Mouse (Mus musculus) left cerebral cortex, adult 2 months (tissue): ENCODE results near the gene Trim8. TPM values are rescaled to one million over a fixed set of nuclear protein-coding genes. Genes with fewer than 3 reads are reported as not detected.

Experiments used
- DNase-seq, 2 experiments: peaks; one replicate each; pipeline ENCODE4 v3.0.0; 2021 to 2022; ENCODE audit warnings: low spot score in 2 of 2, mixed read lengths in 1 of 2; ENCODE audit errors: extremely low spot score in 1 of 2
- H3K27ac ChIP-seq: fragments of 200-600 bp; 2 replicates; pipeline ENCODE4 v1.8.1; 2022
- H3K4me3 ChIP-seq: fragments of 200-600 bp; 2 replicates; pipeline ENCODE4 v1.8.1; 2022
- CTCF ChIP-seq: fragments of 200-600 bp; IDR thresholded peaks from 2 replicates; pipeline ENCODE4 v1.8.1; 2022; ENCODE audit warnings: antibody characterized with exemption, mild to moderate bottlenecking, moderate library complexity
- intact Hi-C: fragments of 180-260 bp; cut with DNase I; formaldehyde crosslinking; loops from one replicate; pipeline ENCODE4 v1.15.1; 2025
- total RNA-seq, 2 experiments: library from RNA; stranded (reverse); gene quantifications; 2 replicates each; pipeline ENCODE4 v1.2.3; 2021

Gene Trim8
- total RNA-seq, 2 experiments from 2014 or later, result 114 to 121 TPM

DNA sequence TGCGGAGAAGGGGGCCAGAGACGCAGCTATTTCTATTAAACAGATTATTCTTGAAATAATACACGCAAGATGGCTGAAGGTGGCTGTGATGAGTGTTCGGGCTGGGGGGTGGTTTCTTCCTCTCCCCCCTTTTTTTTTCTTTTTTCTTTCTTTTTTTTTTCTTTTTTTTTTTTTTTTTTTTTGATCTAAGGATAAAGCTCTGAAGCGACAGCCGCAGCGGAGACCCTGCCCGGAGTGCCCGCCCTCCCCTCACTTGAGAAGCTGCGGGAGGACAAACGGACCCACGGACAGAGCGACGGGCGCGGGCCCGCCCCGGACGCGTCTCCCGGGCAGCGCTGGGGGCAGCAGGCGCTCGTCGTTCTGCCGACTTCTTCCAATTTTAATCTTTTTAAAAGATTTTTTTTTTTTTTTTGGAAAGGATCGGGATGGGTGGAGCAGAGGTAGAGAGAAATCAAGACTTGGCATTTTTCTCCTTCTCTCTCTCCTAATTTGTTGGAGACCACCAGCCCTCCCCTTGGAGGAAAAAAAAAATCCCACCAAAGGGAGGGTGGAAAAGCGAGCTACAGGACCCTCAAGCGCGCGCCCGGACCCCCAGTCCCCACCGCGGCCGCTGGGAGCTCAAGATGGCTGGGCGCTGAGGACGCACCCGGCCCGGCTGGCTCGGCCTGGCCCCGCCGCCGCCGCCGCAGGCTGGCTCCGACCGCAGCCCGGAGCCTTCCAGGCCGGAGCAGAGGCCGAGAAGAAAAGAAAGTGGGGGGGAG is 741 bp upstream of the Trim8 start:
- DNase-seq, result peak in 1 of 2 experiments; percentile 57
- TF ChIP-seq CTCF, result peak; percentile 10
- H3K4me3 ChIP-seq, result peak overlapping the region; percentile 79
- H3K27ac ChIP-seq, result peak overlapping the region; percentile 99
- intact Hi-C loops, result loop anchor here (1.0 to 5.0 kb wide), 4 partner anchors 16 to 153 kb away; partner anchors contain the start of gene Actr1a

DNA sequence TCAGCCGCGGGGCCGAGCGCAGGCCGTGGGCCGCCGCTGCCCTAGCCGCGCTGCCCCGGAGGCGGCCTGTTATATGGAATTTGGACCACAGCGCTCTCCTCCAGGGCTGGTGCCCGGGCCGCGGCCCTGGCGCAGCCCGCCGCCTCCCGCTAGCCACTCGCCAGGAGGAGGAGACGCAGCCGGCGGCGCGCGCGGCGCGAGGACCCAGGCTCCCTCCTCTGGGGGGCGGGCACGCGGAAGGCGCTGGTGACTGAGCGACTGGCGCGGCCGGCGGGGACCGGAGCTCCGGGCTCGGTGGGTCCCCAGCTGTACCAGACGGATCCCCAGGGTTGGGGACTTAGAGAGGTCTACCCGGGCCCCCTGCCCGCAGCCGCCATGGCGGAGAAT is 560 bp downstream of the Trim8 start:
- DNase-seq, result peak; percentile 80 to 81
- peak overlapping the region; percentile 79 for H3K4me3 ChIP-seq
- no peak; the same call in 1 of the 2 replicates for TF ChIP-seq CTCF
- intact Hi-C loops, result loop anchor here (1.0 to 5.0 kb wide), 3 partner anchors 21 to 155 kb away; partner anchors contain the start of genes Arl3 and Sfxn2
- H3K27ac ChIP-seq, result peak overlapping the region; percentile 99

DNA sequence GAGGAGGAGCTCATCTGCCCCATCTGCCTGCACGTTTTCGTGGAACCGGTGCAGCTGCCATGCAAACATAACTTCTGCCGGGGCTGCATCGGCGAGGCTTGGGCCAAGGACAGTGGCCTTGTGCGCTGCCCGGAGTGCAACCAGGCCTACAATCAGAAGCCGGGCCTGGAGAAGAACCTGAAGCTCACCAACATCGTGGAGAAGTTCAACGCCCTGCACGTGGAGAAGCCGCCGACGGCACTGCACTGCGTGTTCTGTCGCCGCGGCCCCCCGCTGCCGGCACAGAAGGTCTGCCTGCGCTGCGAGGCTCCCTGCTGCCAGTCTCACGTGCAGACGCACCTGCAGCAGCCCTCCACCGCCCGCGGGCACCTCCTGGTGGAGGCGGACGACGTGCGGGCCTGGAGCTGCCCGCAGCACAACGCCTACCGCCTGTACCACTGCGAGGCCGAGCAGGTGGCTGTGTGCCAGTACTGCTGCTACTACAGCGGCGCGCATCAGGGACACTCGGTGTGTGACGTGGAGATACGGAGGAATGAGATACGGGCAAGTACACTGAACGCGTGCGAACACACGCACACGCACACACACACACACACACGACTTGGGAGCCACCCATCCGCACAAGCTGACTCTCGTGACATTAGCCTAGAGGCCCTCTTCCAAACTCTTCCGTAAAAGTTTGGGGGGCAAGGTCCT is 1.1 kb downstream of the Trim8 start:
- H3K27ac ChIP-seq, result peak overlapping the region; percentile 99
- intact Hi-C loops, result loop anchor here (1.0 to 5.0 kb wide), 3 partner anchors 21 to 155 kb away; partner anchors contain the start of genes Arl3 and Sfxn2
- peak; percentile 48 for TF ChIP-seq CTCF
- DNase-seq, result peak; percentile 78 to 79
- H3K4me3 ChIP-seq, result peak overlapping the region; percentile 79

DNA sequence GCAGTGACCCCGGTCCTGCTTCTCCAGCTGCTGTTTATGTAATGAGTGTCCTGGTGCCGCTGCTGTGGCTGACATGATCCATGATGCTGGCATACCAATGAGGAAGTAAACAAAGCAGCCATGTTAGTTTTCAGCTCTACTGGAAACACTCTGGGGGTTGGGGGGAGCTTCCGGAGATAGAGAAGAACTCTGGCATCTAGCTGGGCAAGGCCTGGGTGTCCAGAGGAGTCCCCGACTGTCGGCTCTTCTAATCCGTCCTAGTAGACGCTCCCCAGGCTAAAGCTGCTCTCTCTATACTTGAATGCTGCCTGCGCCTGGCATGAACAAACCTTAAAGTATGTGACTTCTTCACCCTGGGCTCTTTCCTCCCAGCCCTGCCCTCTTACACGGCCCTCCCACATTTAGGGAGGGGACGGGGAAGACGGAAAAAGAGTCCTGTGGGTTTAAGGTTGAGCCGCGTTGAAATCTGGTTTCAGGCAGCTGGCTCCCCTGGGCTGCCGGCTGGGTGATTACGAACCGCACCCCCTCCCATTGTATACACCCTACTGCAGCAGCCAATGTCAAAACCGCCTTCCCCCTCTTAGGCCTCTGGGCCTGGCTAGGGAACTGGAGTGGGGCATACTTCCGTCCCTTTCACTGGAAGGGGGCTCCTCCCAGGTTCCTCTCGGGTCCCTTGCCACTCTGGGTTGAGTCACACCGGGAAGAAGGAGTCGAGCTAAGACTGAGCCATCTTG is 2.0 kb downstream of the Trim8 start:
- H3K4me3 ChIP-seq, result peak overlapping the region; percentile 79
- intact Hi-C loops, result loop anchor here (2.0 to 5.0 kb wide), 2 partner anchors 69 to 156 kb away; partner anchors contain the start of genes Arl3 and Sfxn2
- no peak for TF ChIP-seq CTCF
- DNase-seq, result no peak
- H3K27ac ChIP-seq, result peak overlapping the region; percentile 99

DNA sequence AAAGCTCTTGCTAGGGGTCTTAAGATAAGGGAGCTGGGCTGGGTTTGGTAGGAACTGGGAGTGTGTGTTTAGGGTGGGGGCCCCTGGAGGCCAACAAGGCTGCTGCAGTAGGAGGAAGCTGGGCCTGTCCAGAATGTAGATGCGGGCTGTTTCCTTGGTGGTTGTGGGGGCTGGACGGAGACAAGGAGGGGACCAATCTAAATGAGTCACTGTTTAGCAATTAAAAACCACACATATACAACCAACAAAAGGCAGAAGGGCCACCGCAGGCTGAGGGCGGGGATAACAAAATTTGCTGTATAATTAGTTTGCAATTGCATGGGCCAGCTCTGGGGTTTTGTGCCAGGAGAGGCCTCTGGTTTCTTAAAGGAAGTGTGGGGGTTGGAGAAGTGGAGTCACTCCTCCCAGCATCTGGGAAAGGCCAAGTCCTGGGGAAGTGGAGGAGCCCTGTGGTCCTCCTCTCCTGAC is 2.6 kb downstream of the Trim8 start:
- DNase-seq, result no peak
- intact Hi-C loops, result loop anchor here (5.0 kb wide), 1 partner anchor 157 kb away; no protein-coding TSS in a partner anchor
- peak overlapping the region; percentile 79 for H3K4me3 ChIP-seq
- H3K27ac ChIP-seq, result peak overlapping the region; percentile 99
- TF ChIP-seq CTCF, result peak; percentile 33

DNA sequence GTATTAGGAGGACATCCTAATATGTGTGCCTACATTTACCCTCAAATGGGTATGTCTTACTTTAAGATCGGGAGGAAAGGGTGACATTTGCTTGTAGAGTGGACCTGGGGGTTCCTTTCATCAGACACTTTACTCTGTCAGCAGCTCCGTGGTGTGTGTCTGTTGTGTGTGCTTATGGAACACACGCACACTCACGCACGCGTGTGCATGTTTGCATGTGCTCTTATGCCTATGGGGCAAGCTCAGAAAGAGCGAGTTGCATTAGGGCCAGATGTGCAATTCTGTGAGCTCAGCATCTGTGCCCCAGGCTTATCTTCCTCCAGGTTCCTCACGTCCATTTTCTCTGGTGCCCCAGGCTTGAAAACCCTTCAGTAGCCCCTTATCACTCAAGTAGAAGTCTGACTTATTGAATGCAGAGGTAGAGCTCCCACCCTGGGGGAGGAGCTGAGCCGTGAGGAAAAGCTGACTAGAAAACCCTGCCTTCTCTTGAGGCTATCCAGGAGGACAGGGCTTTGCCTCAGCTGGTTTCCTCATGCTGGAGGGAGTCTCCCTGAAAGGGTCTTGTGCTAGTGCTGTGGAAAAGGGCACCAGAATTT is 3.4 kb downstream of the Trim8 start:
- DNase-seq, result no peak
- intact Hi-C loops, result loop anchor here (5.0 kb wide), 1 partner anchor 158 kb away; no protein-coding TSS in a partner anchor
- Histone ChIP-seq H3K27ac (peak overlapping the region; percentile 99), H3K4me3 (peak overlapping the region; percentile 79)
- TF ChIP-seq CTCF, result no peak

DNA sequence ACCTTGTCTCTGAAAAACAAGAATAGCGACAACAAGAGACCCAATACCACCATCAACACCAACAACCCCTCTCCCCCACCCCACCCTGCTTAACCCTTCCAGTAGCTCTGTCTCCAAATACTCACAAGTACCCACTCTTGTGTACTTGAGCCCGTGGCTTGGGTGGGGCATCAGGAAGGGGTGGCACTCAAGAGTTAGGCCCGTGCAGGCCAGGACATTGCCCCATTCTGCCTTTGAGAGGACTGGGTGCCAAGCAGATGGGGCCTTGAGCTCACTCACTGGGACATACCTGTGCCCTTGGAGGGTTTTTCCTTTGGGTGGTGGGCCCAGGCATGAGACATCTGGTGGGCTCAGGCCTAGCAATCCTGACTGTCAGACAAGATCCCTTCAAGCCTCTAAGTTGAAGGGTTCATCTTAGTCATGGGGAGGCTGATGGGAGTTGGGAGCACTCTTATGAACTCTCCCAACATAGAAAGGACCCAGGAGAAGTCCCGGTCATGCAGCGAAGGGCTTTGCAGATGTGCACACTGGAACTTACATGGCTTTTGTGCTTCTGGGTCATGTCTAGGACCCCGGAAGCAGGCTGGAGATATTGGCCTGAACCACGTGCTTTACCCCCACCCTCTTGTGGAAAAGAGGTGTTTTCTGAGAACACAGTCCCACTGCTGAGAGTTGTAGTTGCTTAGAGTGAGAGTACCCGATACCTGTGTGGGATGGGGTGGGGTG is 4.3 kb downstream of the Trim8 start:
- TF ChIP-seq CTCF, result no peak
- peak overlapping the region; percentile 36; the same call in 1 of the 2 replicates for H3K27ac ChIP-seq
- H3K4me3 ChIP-seq, result peak overlapping the region; percentile 79
- intact Hi-C loops, result no loop called here
- DNase-seq, result no peak

DNA sequence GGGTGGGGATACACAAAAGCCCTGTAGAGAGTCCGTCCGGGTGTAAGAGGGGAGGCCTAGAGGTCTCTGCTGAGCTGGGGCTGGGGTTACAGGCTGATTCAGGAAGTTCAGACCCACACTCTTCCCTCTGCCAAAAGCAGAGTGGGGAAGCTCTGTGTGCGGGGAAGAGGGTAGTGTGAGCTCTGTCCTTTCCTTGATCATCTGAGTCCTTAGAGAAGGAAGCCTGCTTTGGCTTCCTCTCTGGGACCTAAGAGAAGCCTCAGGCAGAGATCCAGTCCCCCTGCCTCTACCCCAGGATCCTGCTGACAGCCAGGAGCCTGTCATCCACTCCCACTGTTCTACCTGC is 4.8 kb downstream of the Trim8 start:
- TF ChIP-seq CTCF, result no peak
- Histone ChIP-seq H3K4me3 (peak overlapping the region; percentile 79), H3K27ac (peak overlapping the region; percentile 62)
- intact Hi-C loops, result no loop called here
- DNase-seq, result no peak

DNA sequence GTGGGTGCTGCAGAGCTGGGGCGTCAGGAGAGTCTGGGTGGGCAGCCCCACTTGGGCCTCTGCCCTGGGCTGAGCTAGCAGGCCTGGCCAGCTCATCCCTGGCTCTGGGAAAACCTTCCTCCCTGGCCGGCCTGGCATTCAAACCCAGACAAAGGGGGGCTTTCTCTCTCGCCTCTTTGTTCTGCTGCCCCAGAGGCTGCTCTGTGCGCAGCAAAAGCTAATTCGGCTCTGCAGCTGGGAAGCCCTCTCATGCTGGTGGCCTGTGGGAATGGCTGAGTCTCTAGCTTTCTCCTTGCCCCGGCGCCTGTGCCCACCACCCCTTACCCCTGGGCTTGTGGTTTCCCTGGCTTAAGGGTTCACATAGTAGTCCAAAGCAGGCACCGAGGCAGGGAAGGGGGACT is 5.7 kb downstream of the Trim8 start:
- Histone ChIP-seq H3K27ac (peak overlapping the region; percentile 62), H3K4me3 (peak overlapping the region; percentile 1; the same call in 1 of the 2 replicates)
- no peak for DNase-seq
- TF ChIP-seq CTCF, result no peak; the same call in 1 of the 2 replicates
- intact Hi-C loops, result no loop called here

DNA sequence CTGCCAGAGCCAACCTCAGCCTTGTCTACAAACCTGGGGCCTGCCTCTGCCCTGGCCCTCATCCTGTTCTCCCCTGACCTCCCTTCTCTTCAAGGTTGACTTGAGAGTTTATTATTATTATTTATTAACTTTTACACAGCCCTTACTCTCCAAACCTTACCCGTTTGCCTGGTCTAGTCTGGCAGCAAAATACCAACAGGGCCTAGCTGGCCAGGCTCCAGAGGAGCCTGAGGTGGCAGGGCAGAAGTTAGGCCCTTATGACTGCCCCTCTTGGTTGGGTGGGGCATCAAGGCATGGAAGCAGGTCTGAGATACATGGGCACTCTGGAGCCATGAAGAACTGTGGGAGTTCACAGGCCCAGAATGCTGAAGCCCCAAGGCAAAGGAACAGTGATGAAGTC is 6.3 kb downstream of the Trim8 start:
- no peak for DNase-seq
- intact Hi-C loops, result no loop called here
- Histone ChIP-seq H3K27ac (peak overlapping the region; percentile 62), H3K4me3 (no peak overlapping the region)
- no peak for TF ChIP-seq CTCF

DNA sequence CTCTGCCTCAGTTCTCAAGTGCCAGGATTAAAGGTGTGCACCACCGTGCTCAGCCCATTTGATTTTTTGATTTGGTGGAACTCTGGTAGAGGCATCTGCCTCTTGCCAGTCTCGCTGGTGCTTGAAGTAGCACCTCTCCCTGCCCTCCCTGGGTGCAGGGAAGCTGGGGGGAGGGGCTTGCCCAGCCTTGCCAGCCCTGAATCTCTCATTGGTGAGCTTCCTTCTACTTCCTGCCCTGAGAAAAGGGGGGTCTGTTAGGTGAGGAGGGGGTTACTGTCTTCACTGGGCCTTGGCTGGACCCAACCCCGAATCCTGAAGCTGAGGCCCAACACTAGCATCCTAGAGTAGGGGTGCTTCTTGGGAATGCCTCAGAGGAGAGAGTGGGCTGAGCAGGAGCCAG is 7.2 kb downstream of the Trim8 start:
- intact Hi-C loops, result no loop called here
- no peak for DNase-seq
- TF ChIP-seq CTCF, result no peak
- no peak overlapping the region for H3K4me3 ChIP-seq
- no peak overlapping the region; the same call in 1 of the 2 replicates for H3K27ac ChIP-seq
